Mouse (Mus musculus): Measurements from ENCODE around the gene Tbc1d5.
"Not testable (repeated sequence)": the region's sequence is repeated elsewhere in the genome, so short reads cannot be mapped to it uniquely, and the experiment has no call there.

Gene Tbc1d5

GRCm38 (mm10) chr17:50752753-50753152 lies 426.4 kb downstream of the Tbc1d5 start:
- in situ Hi-C loops (cut with MboI, MseI) = no loop called here

GRCm38 (mm10) chr17:50751911-50752310 lies 427.2 kb downstream of the Tbc1d5 start:
- in situ Hi-C loops (cut with MboI, MseI) = no loop called here

DNA sequence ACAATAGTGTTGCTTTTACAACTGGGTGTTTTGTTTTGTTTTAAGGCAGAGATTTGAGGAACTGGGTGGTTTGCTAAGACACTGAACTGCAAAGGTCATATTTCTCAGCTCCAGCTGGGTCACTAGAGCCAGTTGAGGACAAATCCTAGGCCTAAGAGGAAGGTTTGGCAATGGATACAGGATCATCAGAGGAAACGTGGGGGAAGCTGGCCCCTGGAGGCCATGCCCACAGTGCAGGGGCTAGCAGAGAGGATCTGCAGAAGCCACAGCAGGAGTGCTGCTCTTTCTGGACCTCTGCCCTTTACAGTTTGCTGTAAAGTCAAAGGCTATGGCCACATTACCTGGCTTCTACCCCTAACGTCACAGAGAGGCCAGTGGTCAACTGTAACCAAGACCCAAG lies 428.3 kb downstream of the Tbc1d5 start:
- in situ Hi-C loops (cut with MboI, MseI) = no loop called here

GRCm38 (mm10) chr17:50741386-50741785 lies 437.8 kb downstream of the Tbc1d5 start:
- in situ Hi-C loops (cut with MboI, MseI) = no loop called here

DNA sequence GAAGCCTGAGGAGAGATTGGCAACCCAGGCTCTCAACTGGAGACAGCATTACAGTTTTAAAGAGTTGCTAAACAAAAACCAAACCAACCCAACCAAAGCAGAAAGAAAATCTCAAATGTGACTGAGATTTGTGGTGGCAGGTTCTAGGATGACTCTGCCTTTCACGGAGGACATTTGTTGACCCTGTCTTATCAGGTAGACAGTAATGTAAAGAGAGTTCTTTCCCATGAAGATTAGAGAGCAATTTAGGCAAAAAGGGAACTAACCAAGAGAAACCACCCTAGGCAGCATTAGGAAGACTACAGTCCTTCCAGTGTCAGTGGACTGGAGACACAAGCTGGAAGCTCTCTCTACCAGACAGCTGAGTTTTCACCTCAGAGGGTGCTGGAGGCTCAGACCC lies 438.3 kb downstream of the Tbc1d5 start:
- in situ Hi-C loops (cut with MboI, MseI) = no loop called here

- in situ Hi-C loops (cut with MboI, MseI) = no loop called here
Measured at GRCm38 (mm10) chr17:50738476-50738875, 440.7 kb downstream of the Tbc1d5 start.

- in situ Hi-C loops (cut with MboI, MseI) = no loop called here
Measured at GRCm38 (mm10) chr17:50737068-50737467, 442.1 kb downstream of the Tbc1d5 start.

DNA sequence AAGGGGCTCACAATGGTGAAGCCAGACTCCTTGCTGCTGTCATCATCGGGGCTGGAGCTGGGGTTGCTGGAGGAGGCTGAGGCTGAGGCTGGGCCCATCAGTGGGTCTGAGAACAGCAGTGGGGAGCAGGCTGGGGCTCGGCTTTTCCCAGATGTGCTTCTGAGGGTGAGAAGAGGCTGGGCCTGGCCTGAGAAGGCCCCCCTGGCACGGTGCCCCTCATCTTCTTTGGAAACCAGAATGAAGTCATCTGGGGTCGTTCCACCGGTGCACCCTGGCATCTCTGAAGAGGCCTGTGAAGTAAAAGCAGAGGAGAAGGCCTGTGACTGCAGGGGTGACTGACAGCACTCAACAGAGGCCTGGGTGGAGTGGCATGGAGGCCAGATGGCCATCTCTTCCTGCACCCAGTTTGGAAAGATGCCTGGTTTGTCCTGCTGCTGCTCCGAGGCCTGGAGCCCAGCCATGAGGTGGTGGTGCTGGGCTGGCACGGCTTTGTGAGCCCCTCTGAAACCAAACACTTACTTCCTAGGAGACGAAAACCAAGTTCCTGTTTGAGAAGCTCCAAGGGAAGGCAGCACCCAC lies 443.1 kb downstream of the Tbc1d5 start:
- in situ Hi-C loops (cut with MboI, MseI) = no loop called here

GRCm38 (mm10) chr17:50735382-50735954 lies 443.7 kb downstream of the Tbc1d5 start:
- in situ Hi-C loops (cut with MboI, MseI) = no loop called here

- in situ Hi-C loops (cut with MboI, MseI) = no loop called here
Measured at GRCm38 (mm10) chr17:50734781-50735180, 444.4 kb downstream of the Tbc1d5 start.

DNA sequence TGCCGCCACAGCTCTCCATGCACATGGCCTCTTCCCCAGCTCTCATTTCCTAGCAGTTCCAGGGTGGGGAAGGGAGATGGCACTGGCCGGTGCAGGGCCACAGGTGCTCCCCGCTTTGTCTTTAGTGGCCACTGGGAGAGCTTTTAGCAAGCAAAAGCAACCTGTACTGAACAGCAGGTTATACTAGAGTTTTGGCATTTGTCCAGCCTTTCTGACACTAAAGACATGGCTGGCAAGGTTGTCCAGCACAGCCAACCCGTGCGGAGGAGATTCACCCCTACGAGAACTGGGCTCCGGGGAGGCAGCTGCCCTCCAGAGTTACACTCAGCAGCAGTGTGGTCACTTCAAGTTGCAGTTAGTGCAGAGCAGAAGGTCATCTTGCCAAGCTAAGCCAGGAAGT lies 445.8 kb downstream of the Tbc1d5 start:
- in situ Hi-C loops (cut with MboI, MseI) = no loop called here

DNA sequence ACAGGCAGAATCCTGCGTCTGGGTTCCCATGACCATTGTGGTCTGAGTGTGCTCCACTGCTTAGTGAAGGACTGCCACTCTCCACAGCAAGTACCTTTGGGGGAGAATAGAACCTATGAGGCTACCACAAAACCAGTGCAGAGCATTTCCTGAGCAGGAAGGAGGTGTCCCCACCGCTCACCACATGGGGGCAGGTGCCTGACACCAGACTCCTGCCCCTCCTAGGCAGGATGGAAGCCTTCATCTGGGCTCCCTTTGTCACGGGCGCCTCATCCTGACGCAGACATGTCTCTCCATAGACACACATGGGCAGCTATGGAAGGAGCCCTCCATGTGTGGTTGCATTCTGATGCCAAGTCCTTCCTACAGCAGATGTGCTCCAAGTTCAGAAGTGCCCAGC lies 447.3 kb downstream of the Tbc1d5 start:
- in situ Hi-C loops (cut with MboI, MseI) = no loop called here

DNA sequence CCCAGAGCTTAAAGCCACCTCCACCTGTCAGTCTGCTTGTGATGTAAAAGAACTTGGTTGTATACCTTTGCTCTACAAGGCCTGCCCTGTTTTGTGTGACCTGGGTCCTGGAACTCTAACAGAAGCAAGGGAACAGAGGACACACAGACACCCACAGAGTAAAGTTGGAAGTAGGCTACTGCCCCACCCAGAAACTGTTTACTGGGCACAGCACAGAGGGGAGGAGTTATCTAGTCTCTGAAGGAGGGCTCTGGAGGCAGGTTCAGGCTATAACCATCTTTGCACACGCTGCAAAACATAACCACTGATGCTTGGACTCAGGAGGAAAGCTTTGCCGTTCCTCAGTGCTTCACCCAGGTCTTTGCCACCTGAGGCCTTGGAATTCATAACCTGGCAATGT lies 448.3 kb downstream of the Tbc1d5 start:
- in situ Hi-C loops (cut with MboI, MseI) = no loop called here

DNA sequence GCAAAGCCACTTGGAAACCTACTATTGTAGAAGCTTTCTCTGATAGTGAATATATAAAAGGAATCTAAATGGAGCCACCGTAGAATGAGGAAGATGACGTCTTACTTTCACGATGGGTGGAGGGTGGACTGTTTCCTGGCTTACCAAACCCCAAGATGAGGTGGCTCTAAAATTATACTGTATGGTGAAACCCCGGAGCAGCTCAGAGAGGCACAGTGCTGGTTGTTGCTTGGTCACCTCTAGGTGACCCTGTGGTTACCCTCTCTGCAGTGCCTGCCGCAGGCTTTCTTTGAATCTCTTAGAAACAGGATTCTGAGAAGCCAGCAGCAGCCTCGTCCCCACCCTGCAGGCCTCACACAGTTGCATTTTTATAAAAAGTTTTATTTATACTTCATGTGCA lies 449.6 kb downstream of the Tbc1d5 start:
- in situ Hi-C loops (cut with MboI, MseI) = no loop called here

GRCm38 (mm10) chr17:50729031-50729430 lies 450.1 kb downstream of the Tbc1d5 start:
- in situ Hi-C loops (cut with MboI, MseI) = no loop called here

- in situ Hi-C loops (cut with MboI, MseI) = no loop called here
Measured at GRCm38 (mm10) chr17:50726265-50726664, 452.9 kb downstream of the Tbc1d5 start.

DNA sequence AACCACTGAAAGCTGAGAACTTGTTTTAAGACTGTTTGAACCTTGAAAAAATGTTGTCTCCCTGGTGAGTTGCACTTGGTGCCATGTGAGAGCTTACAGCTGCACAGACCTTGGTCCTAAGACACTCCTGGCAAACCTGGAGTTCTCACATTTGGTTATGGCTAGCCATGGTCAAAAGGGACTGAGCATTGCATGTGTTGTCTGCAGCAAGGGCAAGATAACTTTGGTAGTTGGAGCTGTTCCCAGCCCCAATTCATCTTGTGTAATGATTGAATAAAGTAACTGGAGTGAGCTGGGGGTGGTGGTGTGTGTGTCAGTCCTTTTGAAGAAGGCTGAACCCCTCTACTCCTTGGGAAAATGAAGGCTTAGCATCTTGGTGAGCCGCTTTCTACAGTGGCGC lies 454.8 kb downstream of the Tbc1d5 start:
- in situ Hi-C loops (cut with MboI, MseI) = no loop called here

- in situ Hi-C loops (cut with MboI, MseI) = no loop called here
Measured at GRCm38 (mm10) chr17:50717586-50717985, 461.6 kb downstream of the Tbc1d5 start.

DNA sequence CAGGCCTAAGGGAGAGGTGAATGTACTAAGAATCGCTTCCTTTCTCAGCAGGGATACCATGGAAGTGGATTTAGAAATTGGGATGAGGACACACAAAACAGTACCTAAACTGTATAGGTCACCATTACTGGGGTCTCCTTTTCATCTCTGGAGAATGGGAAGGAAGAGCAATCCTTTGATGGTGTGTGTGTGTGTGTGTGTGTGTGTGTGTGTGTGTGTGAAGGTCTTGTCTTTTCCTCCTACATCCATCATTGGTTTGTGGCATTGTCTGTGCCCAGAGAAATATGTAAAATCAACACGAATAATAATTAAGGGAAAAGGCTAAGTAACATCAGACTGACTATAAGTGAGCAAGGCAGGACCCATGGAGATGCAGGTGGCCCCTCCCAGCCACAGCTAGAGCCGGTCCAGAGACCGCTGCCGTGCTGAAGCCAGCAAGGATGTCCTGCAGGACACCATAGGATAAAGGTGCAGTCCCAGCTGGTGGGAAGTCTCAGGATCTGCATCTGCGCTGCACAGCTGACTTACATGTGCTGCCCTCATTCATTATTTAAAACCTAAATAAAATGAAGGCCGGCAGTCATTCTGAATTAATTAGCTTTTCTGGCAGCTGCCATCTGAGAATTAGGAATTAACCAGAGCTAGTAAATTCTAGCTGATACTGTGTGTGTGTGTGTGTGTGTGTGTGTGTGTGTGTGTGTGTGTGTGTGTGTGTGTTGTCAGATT lies 468.5 kb downstream of the Tbc1d5 start:
- in situ Hi-C loops (cut with MboI, MseI) = no loop called here

DNA sequence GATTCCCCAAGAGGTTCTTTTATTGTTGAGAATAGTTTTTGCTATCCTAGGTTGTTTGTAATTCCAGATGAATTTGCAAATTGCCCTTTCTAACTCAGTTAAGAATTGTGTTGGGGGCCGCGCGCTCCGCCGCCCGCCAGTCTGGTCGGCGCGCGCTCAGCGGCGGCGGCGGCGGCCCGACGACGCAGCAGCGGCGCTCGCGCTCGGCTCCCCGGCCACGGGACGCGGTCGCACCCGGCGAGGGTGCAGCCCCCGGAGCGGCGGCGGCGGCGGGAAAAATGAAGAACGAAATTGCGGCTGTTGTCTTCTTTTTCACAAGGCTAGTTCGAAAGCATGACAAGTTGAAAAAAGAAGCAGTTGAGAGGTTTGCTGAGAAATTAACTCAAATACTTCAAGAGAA lies 480.7 kb downstream of the Tbc1d5 start:
- in situ Hi-C loops (cut with MboI, MseI) = not testable (repeated sequence)

DNA sequence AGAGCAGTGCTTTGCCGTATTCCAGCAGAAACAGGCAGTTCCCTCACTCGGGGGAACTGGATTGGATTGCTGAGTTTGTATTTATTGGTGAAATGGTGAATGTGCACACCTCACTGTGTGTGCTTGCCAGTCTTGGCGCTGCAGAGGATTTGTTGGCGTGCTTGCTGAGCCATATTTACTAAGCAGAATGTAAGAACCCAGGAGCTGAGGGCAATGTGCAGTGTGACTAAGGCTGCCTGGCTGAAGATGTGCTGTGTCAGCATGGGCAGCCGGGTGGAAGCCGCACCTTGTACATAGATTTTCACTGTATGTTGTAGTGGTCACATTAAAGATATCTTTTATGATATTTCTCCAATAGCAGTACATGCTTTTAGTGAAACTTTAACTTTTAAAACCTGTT lies 491.0 kb downstream of the Tbc1d5 start:
- in situ Hi-C loops (cut with MboI, MseI) = no loop called here

DNA sequence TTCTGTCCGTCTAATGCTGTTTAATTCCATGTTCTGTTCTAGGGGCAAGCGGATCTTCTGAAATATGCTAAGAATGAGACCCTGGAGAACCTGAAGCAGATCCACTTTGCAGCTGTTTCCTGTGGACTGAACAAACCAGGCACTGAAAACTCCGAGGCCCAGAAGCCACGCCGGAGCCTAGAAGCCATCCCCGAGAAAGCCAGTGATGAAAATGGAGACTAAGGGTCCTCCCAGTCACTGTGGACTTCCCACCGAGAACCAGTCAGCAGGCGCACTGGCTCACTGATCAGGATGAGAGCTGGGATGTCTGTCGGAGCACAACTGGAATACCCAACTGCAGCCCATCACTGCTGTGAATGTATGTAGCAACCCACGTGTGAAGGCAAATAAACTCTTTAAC lies 491.5 kb downstream of the Tbc1d5 start:
- in situ Hi-C loops (cut with MboI, MseI) = no loop called here

DNA sequence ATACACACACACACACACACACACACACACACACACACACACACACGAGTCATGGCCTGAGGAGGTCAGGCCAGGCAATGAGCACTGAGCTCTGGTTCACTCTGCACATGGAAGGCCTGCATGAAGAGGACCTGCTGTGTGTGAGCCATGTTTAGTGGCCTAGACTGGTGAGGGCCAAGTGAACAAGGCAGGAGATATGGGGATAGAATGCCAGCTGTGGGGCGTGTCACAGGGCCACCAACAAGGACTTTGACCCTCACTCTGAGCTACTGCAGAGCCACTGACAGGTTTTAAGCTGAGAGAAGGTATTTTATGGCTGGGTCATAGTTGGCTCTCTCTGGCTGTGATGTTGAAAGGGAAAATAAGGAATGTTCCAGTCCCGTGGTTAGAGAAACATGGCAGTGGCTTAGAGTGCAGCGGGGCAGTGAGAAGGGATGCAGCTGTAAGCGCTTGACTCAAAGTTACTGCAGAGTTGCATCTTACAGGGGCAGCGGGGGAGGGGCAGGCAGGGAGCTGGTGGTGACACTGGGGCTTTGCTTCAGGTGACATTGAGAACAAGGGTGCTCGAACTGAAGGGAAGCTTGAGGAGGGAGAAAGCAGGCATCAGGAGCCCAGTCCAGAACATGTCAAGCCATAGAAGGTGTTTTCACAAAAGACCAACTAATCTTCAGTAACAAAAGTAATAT lies 494.0 kb downstream of the Tbc1d5 start:
- in situ Hi-C loops (cut with MboI, MseI) = no loop called here

Measured in T-helper 17 cell (primary cell).